Mouse (Mus musculus) kidney, adult 9 months (tissue): ENCODE results near the gene Hecw1.
"Not testable (repeated sequence)": the region's sequence is repeated elsewhere in the genome, so short reads cannot be mapped to it uniquely, and the experiment has no call there.

Experiments used
- DNase-seq: peaks from one replicate; pipeline ENCODE4 v3.0.0; 2022

Hecw1 gene

GRCm38 (mm10) chr13:14365546-14365945 lies 157.5 kb downstream of the Hecw1 start:
- DNase-seq = no peak

GRCm38 (mm10) chr13:14327252-14327651 lies 195.8 kb downstream of the Hecw1 start:
- DNase-seq = no peak

DNA sequence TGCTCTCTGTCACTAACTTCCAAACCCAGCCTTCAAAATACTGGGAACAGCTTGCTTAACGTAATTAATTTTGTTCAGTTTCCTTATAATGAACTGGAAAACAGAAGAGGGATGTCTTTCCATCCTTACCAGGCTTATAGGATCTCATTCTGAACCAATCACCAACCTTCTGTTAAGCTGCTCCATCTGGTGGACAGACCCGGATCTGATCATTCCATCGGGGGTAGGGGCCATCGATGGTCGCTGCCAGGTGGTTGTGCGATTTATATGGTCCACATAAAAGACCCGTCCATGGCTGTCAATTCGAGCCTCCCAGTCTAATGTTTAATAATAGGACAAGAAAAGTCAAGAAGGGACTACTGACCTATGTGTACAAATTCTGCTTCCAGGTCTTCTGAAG lies 216.4 kb downstream of the Hecw1 start:
- no peak for DNase-seq

- DNase-seq = no peak
Observed at GRCm38 (mm10) chr13:14304103-14304502, 218.9 kb downstream of the Hecw1 start.

GRCm38 (mm10) chr13:14302921-14303320 lies 220.1 kb downstream of the Hecw1 start:
- no peak for DNase-seq

GRCm38 (mm10) chr13:14290016-14290415 lies 233.0 kb downstream of the Hecw1 start:
- DNase-seq = no peak

DNA sequence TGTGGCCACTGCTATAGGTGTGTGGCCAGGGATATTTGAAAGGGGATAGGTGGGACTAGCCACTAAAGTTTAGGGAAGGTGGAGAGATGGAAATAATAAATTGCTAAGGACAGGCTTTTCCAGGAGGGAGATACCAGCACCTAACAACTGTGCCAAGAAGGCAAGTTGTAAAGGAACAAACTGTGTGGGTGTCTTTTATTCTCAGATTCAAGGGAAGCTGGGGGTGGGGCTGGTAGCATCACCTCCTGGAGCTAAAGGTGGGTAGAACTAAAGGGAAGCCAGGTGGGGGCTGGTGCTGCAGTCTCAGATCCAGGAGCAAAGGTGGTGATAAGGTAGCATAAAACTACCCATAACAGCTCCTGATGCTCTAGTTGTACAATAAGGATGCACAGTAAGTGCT lies 251.6 kb downstream of the Hecw1 start:
- DNase-seq = no peak

DNA sequence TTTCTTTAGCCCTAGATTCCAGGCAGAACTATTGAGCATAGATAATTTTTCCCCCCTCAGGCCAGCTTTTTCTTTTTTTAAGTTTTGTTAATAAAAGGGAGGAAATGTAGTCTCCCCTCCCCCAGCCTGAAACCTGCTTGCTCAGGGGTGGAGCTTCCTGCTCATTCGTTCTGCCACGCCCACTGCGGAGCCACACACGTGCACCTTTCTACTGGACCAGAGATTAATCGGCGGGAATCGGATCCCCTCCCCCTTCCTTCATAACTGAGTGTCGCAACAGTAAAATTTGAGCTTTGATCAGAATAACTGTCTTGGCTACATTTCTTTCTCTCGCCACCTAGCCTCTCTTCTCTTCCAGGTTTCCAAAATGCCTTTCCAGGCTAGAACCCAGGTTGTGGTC lies 262.1 kb downstream of the Hecw1 start:
- not testable (repeated sequence) for DNase-seq

DNA sequence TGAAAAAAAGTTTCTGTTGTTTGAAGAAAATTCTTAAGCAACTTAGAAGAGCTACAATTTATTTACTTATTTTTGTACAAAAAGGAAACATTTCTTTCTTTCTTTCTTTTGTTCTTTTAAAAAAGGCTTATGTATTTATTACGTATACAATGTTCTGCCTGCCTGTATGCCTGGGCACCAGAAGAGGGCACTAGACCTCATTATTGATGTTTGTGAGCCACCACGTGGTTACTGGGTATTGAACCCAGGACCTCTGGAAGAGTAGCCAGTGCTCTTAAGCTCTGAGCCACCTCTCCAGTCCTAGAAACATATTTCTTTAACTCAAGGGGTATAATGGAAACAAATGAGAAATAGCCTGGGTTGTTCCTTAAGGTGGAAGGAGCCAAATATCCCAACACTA lies 277.1 kb downstream of the Hecw1 start:
- DNase-seq = no peak

DNA sequence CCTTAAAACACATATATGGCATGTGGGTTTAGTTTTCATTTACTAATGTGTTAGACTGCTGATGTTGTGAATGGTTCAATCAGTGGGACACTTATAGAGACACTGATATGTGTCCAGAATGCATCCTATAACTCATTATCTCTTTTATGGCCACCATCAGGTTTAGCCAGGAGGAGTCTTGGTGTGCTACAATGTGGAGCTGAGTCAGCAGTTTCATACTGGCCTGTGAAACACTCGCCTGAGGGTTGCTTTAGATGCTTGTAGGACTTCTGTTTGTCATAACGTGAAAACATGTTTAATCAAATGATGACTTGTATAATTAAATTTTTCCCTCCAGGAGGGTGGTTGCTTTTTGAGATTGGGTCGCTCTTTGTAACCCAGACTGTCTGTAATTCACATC lies 343.4 kb downstream of the Hecw1 start:
- no peak for DNase-seq

- peak; percentile 7 for DNase-seq
Observed at GRCm38 (mm10) chr13:14177989-14178388, 345.0 kb downstream of the Hecw1 start.
